ENCODE assay signal across 16 mouse cellular contexts in the genomic region with DNA sequence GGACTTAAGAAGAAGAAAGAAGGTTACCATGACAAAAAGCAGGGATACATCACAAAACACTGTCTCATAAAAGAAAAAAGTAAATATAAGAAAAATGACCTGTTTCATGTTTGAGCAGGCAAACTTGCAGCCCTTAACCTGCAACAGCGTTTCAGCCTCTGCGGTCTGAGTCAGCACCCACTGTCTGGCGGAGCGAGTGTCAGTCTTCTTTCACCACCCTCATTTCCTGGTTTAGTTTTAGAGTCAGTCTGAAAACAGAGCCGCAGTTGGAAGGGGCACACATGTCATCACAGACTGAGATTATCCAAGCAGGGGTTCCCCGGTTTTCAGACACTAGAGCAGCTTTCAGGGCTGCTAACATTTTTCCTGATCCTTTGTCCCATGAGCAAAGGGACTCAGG. TPM values are rescaled to one million over a fixed set of nuclear protein-coding genes. Genes with fewer than 3 reads are reported as not detected.
A peak's percentile ranks its signal among the peaks of the same experiment; 100 is the strongest.
DNase-seq lines count a peak whose midpoint lies in the region; TF ChIP-seq lines count a peak whose summit lies in the region.
"Had no signal": no experiment of that assay in that cellular context is flagged by ENCODE, and none has a peak within 500 bp of the region (broad histone marks: within the 10 kb centered on the region; RNA-seq: fewer than 3 reads in every experiment).

No protein-coding gene starts in this region.

- H3K4me3 ChIP-seq in thymus, adult 2 months (ENCODE audit: control insufficient read depth, insufficient read depth, low read length), result no peak overlapping the region
- H3K4me3 ChIP-seq: erythroblast, embryonic 14.5 days; forebrain, embryonic 15.5 days; hindbrain, embryonic 12.5 days; intestine, embryonic 15.5 days; limb, embryonic 12.5 days; midbrain, embryonic 12.5 days had no signal

- no peak for TF ChIP-seq POLR2A in thymus, adult 2 months (IDR thresholded peaks at IDR 0.05; ENCODE audit: control insufficient read depth, extremely low read depth, insufficient read depth, low read length, poor library complexity)

- 7% methylated on average over 6 of the region's 6 CpGs for WGBS in thymus, adult 2 months

- H3K27ac ChIP-seq in thymus, adult 2 months (ENCODE audit: control insufficient read depth, insufficient read depth, low read length), result peak overlapping the region; percentile 32; the same call in 1 of the 2 replicates
- H3K27ac ChIP-seq: forebrain, embryonic 15.5 days; hindbrain, embryonic 12.5 days; intestine, embryonic 15.5 days; limb, embryonic 12.5 days; liver, embryonic 14.5 days; midbrain, embryonic 12.5 days had no signal

- H3K27me3 ChIP-seq in thymus, adult 2 months (ENCODE audit: control insufficient read depth, insufficient read depth, low read length), result no peaks in the 10 kb centered on the region
- H3K27me3 ChIP-seq: forebrain, embryonic 15.5 days; hindbrain, embryonic 12.5 days; intestine, embryonic 15.5 days; limb, embryonic 12.5 days; midbrain, embryonic 12.5 days had no signal

- peaks cover 14% of the 10 kb centered on the region for H3K4me1 ChIP-seq in thymus, adult 2 months (replicated peaks; ENCODE audit: control insufficient read depth, insufficient read depth, low read length)
- H3K4me1 ChIP-seq: intestine, embryonic 15.5 days had no signal

- H3K36me3 ChIP-seq in thymus, adult 2 months (ENCODE audit: control insufficient read depth, insufficient read depth, low read length), result no peaks in the 10 kb centered on the region
- H3K36me3 ChIP-seq: forebrain, embryonic 15.5 days; G1E; hindbrain, embryonic 12.5 days; intestine, embryonic 15.5 days; limb, embryonic 12.5 days; midbrain, embryonic 12.5 days had no signal

- DNase-seq in thymus, adult 2 months, result peak; percentile 39
- DNase-seq in thymus, adult 18-20 months, result no peak
- peak; percentile 84 for DNase-seq in induced T-regulatory cell, adult 2 months (ENCODE audit: low read depth)
- peak; percentile 57 to 71 for DNase-seq in natural killer cell, adult 2 months (ENCODE audit: low spot score in 2 of 2)
- peak; percentile 54 for DNase-seq in thymus, postnatal 4 days
- no peak for DNase-seq in gastrocnemius, postnatal 10 days
- DNase-seq in kidney, adult 9 months, result no peak
- DNase-seq in urinary bladder, postnatal 4 days (ENCODE audit: low spot score in 2 of 2), result no peak

- TF ChIP-seq CTCF in thymus, adult 2 months (IDR thresholded peaks at IDR 0.05; ENCODE audit: borderline replicate concordance, control insufficient read depth, extremely low read depth, insufficient read depth, low read length, poor library complexity), result no peak

RNA-seq across cellular contexts. Expression of gene Klhl25, which starts 33.3 kb away (rescaled TPM):
- polyA plus RNA-seq in thymus, adult 2 months (2012; rRNA removed), result 24.5 and 29.7 TPM in 2 replicates
- total RNA-seq in gastrocnemius, postnatal 10 days (2021), result 1 to 10 TPM; 3.5 to 5.0 TPM

Comparison
In these comparisons a context has a peak if more than half of its experiments do, and no peak if none do; other contexts are left out.
1. DNase-seq: peak in thymus, adult 2 months (single experiment), induced T-regulatory cell, adult 2 months (single experiment), natural killer cell, adult 2 months (2 of 2) and thymus, postnatal 4 days (single experiment); none in thymus, adult 18-20 months (0 of 2), gastrocnemius, postnatal 10 days (single experiment), kidney, adult 9 months (single experiment) and urinary bladder, postnatal 4 days (0 of 2).